Mouse (Mus musculus) midbrain, postnatal 0 days (tissue): ENCODE results near the gene Cct4. TPM values are rescaled to one million over a fixed set of nuclear protein-coding genes. Genes with fewer than 3 reads are reported as not detected.

ENCODE experiments used
- ATAC-seq: fragments of 200-750 bp; cut with Nextera tagmentation; 2 replicates; pipeline ENCODE4 v1.8.0; 2017; ENCODE audit warnings: moderate number of reproducible peaks, mild to moderate bottlenecking, moderate TSS enrichment, moderate library complexity; ENCODE audit not compliant: low FRiP score
- DNase-seq: peaks from one replicate; pipeline ENCODE4 v3.0.0-alpha.2; 2015; ENCODE audit warnings: low spot score
- H3K27ac ChIP-seq: fragments of 300-500 bp; sonication (generic); 2 replicates; pipeline ENCODE4 v1.5.1; 2014; ENCODE audit warnings: low read depth, mild to moderate bottlenecking, low read length, mixed read lengths
- H3K27me3 ChIP-seq: fragments of 300-500 bp; sonication (generic); 2 replicates; pipeline ENCODE4 v1.6.1; 2014; ENCODE audit warnings: low read length, control low read depth, mixed read lengths; ENCODE audit not compliant: insufficient read depth
- H3K36me3 ChIP-seq: fragments of 300-500 bp; sonication (generic); 2 replicates; pipeline ENCODE4 v1.6.1; 2014; ENCODE audit warnings: low read length, control low read depth, mixed read lengths; ENCODE audit not compliant: insufficient read depth
- H3K4me1 ChIP-seq: fragments of 300-500 bp; sonication (generic); 2 replicates; pipeline ENCODE4 v1.6.1; 2014; ENCODE audit warnings: mild to moderate bottlenecking, control low read depth, antibody characterized with exemption, low read length, mixed read lengths; ENCODE audit not compliant: insufficient read depth
- H3K4me2 ChIP-seq: fragments of 300-500 bp; sonication (generic); 2 replicates; pipeline ENCODE4 v1.6.1; 2014; ENCODE audit warnings: low read depth, mild to moderate bottlenecking, low read length, mixed read lengths; ENCODE audit not compliant: poor library complexity, severe bottlenecking
- H3K4me3 ChIP-seq: fragments of 300-500 bp; sonication (generic); 2 replicates; pipeline ENCODE4 v1.5.1; 2014; ENCODE audit warnings: low read depth, mild to moderate bottlenecking, low read length, moderate library complexity
- H3K9ac ChIP-seq: fragments of 300-500 bp; sonication (generic); replicated peaks from 2 replicates; pipeline ENCODE4 v1.6.1; 2014; ENCODE audit warnings: mild to moderate bottlenecking, low read length, moderate library complexity, mixed read lengths; ENCODE audit not compliant: poor library complexity, severe bottlenecking
- H3K9me3 ChIP-seq: fragments of 300-500 bp; sonication (generic); 2 replicates; pipeline ENCODE4 v1.6.1; 2016; ENCODE audit warnings: low read length, control low read depth
- CTCF ChIP-seq: IDR thresholded peaks from 2 replicates; pipeline ENCODE4 v1.5.1; 2016; ENCODE audit warnings: antibody characterized with exemption, mild to moderate bottlenecking
- WGBS: fragments of 180-500 bp; shearing (Covaris S2); extraction: QIAGEN DNeasy Blood & Tissue Kit; methylation state at CpG from one replicate; pipeline ENCODE4 v1.1.7; 2014; 5-methylcytosine and 5-hydroxymethylcytosine counted together
- polyA plus RNA-seq: library from polyadenylated mRNA; unstranded; fragments of >200 nt; fragmentation: Nextera tagmentation; extraction: Ambion mirVana; gene quantifications from 2 replicates; pipeline ENCODE4 v1.2.1, GENCODE M21; 2015
- total RNA-seq: library from RNA; depleted of rRNA; stranded (reverse); fragments of >200 nt; gene quantifications from 2 replicates; pipeline ENCODE4 v1.2.3, GENCODE M21; 2014

The Cct4 gene
- total and polyA plus RNA-seq, 2 experiments from 2014 or later = 139 to 230 TPM

DNA sequence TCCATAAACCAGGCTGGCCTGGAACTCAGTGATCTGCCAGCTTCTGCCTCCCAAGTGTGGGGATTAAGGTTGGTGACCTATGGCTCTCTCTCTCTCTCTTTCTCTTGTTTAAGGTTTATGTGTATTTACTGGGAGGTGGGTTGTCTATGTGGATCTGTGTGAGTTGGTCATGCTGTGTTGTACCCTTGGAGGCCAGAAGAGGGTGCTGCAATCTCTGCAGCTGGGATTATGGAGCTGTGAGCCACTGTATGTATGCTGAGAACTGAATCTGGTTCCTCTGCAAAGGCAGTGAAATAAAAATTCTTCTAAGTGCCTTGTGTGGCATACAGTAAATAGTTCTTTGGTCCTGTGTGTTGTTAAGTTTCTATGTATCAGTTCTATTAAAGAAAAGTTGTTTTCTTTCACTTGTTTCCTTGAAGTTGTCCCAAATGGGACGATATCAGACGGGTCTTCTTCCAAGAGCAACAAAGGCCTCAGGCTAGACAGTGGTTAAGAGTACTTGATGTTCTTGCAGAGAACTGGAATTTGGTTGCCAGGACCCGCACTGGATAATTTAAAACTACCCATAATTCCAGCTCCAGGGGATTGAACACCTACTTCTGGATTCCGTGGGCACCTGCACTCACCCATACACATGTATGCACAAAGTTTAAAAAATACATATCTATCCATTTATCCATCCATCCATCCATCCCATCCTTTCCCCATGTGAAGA lies 23.4 kb downstream of the Cct4 start:
- DNase-seq (no peak), ATAC-seq (no peak)
- TF ChIP-seq CTCF = peak; percentile 52
- 90% methylated on average over 4 of the region's 4 CpGs for WGBS
- no peak overlapping the region for H3K4me2 ChIP-seq
- H3K36me3 ChIP-seq = no peaks in the 10 kb centered on the region
- no peaks in the 10 kb centered on the region for H3K27me3 ChIP-seq
- H3K4me1 ChIP-seq = no peaks in the 10 kb centered on the region
- H3K27ac ChIP-seq = no peak overlapping the region
- H3K4me3 ChIP-seq = no peak overlapping the region
- H3K9ac ChIP-seq = no peak overlapping the region
- no peaks in the 10 kb centered on the region for H3K9me3 ChIP-seq

DNA sequence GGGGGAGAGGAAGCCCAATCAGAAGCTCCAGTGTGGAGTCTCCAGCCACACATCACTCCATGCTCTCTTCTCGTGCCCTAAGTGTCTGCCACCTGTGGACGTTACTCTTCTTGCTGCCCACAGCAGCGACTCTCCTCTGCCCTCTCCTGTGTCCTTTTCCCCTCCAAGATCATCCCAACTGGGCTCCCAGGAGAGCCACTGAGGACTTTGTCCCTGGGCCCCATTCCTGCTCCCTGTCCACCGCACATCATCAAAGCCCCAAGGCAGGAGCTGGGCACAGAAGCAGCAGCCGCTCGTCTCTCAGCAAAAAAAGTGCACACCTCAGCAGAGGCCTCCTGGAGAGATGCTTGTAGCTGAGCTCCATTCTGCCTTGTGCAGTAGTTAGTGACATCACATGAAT lies 24.7 kb downstream of the Cct4 start:
- H3K4me1 ChIP-seq = no peaks in the 10 kb centered on the region
- 69% methylated on average over 6 of the region's 6 CpGs for WGBS
- no peak overlapping the region for H3K9ac ChIP-seq
- no peak for TF ChIP-seq CTCF
- no peak overlapping the region for H3K4me2 ChIP-seq
- H3K27ac ChIP-seq = no peak overlapping the region
- no peaks in the 10 kb centered on the region for H3K36me3 ChIP-seq
- DNase-seq = no peak
- ATAC-seq = no peak
- H3K9me3 ChIP-seq = no peaks in the 10 kb centered on the region
- H3K4me3 ChIP-seq = no peak overlapping the region
- H3K27me3 ChIP-seq = no peaks in the 10 kb centered on the region

DNA sequence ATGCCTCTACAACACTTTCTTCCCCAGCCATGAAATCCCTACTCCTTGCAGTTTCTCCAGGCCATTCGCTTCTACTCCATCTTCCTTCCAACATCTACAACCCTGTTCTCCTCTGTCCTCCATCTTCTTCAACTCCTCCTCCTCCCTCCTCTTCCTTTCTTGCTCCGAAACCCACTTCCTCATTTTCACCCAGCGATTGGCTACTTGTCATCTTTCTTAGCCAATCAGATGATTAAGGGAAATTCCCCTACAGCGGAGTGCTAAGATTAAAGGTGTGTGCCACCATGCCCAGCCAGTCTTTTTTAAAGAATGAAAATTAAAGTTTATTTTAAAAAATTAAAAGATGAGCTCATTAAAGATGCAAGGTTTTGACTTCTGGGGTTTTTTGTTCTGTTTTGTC lies 27.6 kb downstream of the Cct4 start:
- no peak overlapping the region for H3K4me2 ChIP-seq
- no peak for DNase-seq
- 94% methylated on average over 4 of the region's 4 CpGs for WGBS

DNA sequence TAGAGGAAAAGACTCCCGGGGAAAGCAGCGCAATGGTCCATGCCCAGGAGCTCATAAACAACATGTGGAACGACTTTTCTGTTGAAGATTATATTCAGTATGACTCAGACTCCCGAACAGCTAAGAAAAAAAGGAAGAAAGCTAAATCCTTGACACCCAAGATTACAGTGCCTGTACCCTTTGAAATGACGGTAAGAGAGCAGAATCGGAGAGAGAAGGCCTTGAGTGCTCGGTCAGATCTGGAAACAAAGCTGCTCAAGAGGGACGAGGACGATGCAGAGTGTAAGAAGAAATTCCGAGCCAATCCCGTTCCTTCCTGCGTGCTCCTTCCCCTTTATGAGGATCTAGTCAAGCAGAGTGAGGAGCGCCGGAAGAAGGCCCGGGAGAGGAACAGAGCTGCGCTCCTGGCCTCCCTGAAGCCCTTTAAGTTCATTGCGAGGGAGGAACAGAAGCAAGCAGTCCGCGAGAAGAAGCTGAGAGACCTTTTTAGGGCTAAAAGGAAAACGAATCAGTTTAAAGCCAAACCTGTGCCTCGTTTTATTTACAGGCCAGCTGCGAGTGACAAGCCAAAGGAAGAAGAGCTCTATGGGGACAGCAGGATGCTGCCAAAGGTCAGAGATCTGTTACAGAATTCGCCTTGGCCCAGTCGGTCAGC lies 29.9 kb downstream of the Cct4 start:
- H3K4me1 ChIP-seq = no peaks in the 10 kb centered on the region
- 63% methylated on average over 24 of the region's 24 CpGs for WGBS
- ATAC-seq (no peak), DNase-seq (no peak)
- H3K27me3 ChIP-seq = no peaks in the 10 kb centered on the region
- no peak overlapping the region for H3K9ac ChIP-seq
- no peaks in the 10 kb centered on the region for H3K36me3 ChIP-seq
- no peak overlapping the region for H3K4me2 ChIP-seq
- no peak overlapping the region for H3K4me3 ChIP-seq
- no peak overlapping the region for H3K27ac ChIP-seq
- no peak for TF ChIP-seq CTCF
- H3K9me3 ChIP-seq = no peaks in the 10 kb centered on the region

More for the DNA sequence above, 27.6 kb downstream of the Cct4 start:
- H3K9ac ChIP-seq = no peak overlapping the region
- no peak overlapping the region for H3K27ac ChIP-seq
- no peak overlapping the region for H3K4me3 ChIP-seq
- no peak for ATAC-seq
- no peak for TF ChIP-seq CTCF
- no peaks in the 10 kb centered on the region for H3K36me3 ChIP-seq
- H3K4me1 ChIP-seq = no peaks in the 10 kb centered on the region
- H3K9me3 ChIP-seq = no peaks in the 10 kb centered on the region
- H3K27me3 ChIP-seq = no peaks in the 10 kb centered on the region

DNA sequence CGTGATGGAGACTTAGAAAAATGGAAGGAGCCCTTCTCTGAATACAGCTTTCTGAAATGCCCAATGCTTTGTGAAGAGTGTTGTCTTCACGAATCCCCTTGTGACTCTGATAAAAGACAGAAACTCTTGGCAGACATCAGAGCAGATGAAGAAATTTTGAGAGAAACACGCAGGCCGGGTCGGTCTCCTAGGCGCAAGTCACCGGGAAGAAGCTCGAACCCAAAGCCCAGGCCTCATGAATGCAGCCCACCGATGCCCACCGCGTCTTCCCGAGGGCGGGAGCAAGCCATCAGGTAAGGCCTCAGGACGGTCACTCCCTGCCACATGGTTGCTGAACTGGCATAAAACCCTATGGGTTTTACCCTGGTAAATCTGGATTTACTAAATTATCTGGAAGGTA lies 30.5 kb downstream of the Cct4 start:
- Histone ChIP-seq H3K36me3 (no peaks in the 10 kb centered on the region), H3K4me1 (no peaks in the 10 kb centered on the region), H3K4me2 (no peak overlapping the region), H3K9me3 (no peaks in the 10 kb centered on the region), H3K27ac (no peak overlapping the region), H3K9ac (no peak overlapping the region), H3K27me3 (no peaks in the 10 kb centered on the region), H3K4me3 (no peak overlapping the region)
- DNase-seq = no peak
- TF ChIP-seq CTCF = no peak
- 94% methylated on average over 14 of the region's 14 CpGs for WGBS
- ATAC-seq = no peak

DNA sequence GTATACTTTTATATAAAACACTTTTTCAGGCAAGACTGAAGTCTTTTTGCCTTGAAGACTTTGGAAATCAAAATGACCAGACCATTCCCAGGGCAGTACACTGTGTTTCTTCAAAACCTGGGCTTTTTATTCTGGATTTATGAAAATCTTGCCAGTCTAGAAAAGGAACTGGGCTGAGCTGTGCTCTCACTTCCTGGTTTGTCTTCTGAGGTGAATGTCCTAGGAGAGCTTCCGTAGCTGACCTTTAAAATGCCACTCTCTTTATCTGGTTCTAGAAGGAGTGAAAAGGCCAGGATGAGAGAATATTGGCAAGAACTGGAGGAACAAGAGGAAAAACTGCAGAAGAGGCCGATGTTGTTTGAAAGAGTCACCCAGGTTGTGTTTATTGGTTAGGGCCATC lies 32.8 kb downstream of the Cct4 start:
- Histone ChIP-seq H3K4me3 (no peak overlapping the region), H3K27me3 (no peaks in the 10 kb centered on the region), H3K4me1 (no peaks in the 10 kb centered on the region), H3K9me3 (no peaks in the 10 kb centered on the region), H3K9ac (no peak overlapping the region), H3K36me3 (no peaks in the 10 kb centered on the region), H3K27ac (no peak overlapping the region), H3K4me2 (no peak overlapping the region)
- whole genome bisulfite sequencing = 93% methylated on average over 2 of the region's 2 CpGs
- no peak for ATAC-seq
- no peak for DNase-seq
- no peak for TF ChIP-seq CTCF
